Mouse (Mus musculus): ENCODE data around the gene Srebf2. TPM values are rescaled to one million over a fixed set of nuclear protein-coding genes. Genes with fewer than 3 reads are reported as not detected.

Gene Srebf2
- polyA plus RNA-seq, 1 experiment from 2014 or later = 105 TPM

DNA sequence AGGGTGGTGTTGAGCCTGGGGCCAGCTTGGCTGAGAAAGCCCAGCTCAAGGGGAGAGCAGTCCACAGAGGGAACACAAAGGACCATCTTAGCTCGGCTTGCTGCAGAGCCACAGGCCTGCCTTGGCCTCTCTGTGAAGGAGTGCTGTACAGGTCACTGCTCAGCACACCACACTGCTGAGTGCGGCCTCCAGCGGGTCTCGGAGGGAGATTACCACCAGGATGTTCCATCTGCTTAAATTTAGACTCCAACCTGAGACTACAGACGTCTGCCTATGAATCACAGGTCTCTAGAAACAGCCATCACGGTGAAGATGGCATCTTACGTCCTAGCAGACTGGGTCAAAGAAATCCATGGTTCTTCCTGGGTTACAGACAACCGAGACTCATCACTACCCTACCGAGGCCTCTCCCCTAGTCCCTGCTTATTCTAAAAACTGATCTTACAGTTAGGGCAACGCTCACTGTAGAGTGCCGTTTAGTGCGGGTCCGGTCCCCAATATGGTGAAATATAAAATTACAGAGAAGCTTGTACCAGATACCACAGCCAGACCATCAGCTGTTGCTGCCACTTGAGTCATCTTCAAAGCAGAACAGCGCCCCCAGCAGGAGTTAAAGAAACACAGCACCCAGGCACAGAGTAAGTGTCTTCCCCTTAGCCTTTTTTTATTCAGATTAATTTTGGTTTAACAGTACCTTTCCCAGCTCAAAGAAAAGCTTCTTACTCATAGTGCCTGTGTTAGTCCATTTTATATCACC, 74.3 kb downstream of the Srebf2 start:
- ATAC-seq (replicated peaks; ENCODE audit: insufficient number of reproducible peaks, low FRiP score, low TSS enrichment, low read depth) (no peak), DNase-seq (ENCODE audit: low spot score) (no peak)
- Histone ChIP-seq H3K36me3 (replicated peaks; ENCODE audit: control insufficient read depth, insufficient read depth, low read depth, low read length) (no peaks in the 10 kb centered on the region), H3K27ac (replicated peaks; ENCODE audit: low read depth, low read length) (no peak overlapping the region), H3K27me3 (ENCODE audit: control insufficient read depth, insufficient read depth, low read length) (peaks cover 28% of the 10 kb centered on the region), H3K9ac (replicated peaks; ENCODE audit: low read length) (no peak overlapping the region), H3K4me1 (ENCODE audit: control insufficient read depth, insufficient read depth, low read length) (0 out of 2 replicates have a peak, but pooled peaks cover 2% of the 10 kb centered on the region), H3K9me3 (replicated peaks; ENCODE audit: control insufficient read depth, low read length) (no peaks in the 10 kb centered on the region), H3K4me2 (ENCODE audit: low read depth, low read length) (no peak overlapping the region), H3K4me3 (ENCODE audit: low read depth, low read length) (no peak overlapping the region)
- WGBS = 48% methylated on average over 14 of the region's 14 CpGs

DNA sequence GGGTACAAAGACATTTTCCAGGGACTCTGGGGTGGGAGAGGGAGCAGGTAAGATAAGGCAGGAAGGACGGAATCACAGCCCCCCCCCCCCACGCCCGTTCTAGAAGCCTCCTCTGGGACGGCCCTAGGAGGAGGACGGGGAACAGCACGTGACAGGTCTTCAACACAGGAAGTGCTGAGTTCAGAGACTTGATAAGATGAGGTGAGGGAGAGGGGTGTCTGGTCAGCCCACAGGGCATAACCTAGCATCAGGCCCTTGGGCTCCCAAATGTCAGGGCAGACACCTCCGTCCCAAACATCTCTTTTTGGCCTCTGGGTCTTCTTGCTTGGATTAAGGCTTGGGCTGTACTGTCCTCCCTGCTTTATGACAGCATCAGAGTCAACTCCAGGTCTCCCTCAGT, 76.3 kb downstream of the Srebf2 start:
- no peak overlapping the region for H3K9ac ChIP-seq (replicated peaks; ENCODE audit: low read length)
- WGBS = 40% methylated on average over 7 of the region's 7 CpGs
- 0 out of 2 replicates have a peak, but pooled peaks cover 2% of the 10 kb centered on the region for H3K4me1 ChIP-seq (ENCODE audit: control insufficient read depth, insufficient read depth, low read length)
- ATAC-seq (replicated peaks; ENCODE audit: insufficient number of reproducible peaks, low FRiP score, low TSS enrichment, low read depth) (no peak), DNase-seq (ENCODE audit: low spot score) (no peak)
- H3K36me3 ChIP-seq (replicated peaks; ENCODE audit: control insufficient read depth, insufficient read depth, low read depth, low read length) = no peaks in the 10 kb centered on the region
- peaks cover 20% of the 10 kb centered on the region for H3K27me3 ChIP-seq (ENCODE audit: control insufficient read depth, insufficient read depth, low read length)
- H3K9me3 ChIP-seq (replicated peaks; ENCODE audit: control insufficient read depth, low read length) = no peaks in the 10 kb centered on the region
- no peak overlapping the region for H3K27ac ChIP-seq (replicated peaks; ENCODE audit: low read depth, low read length)
- H3K4me3 ChIP-seq (ENCODE audit: low read depth, low read length) = no peak overlapping the region
- no peak overlapping the region for H3K4me2 ChIP-seq (ENCODE audit: low read depth, low read length)

- peak; percentile 60; the same call in 1 of the 2 replicates for ATAC-seq (replicated peaks; ENCODE audit: insufficient number of reproducible peaks, low FRiP score, low TSS enrichment, low read depth)
- H3K27ac ChIP-seq (replicated peaks; ENCODE audit: low read depth, low read length) = no peak within 1 kb of the TSS
- H3K36me3 ChIP-seq (replicated peaks; ENCODE audit: control insufficient read depth, insufficient read depth, low read depth, low read length) = no peaks in the 10 kb centered on the region
- peaks cover 20% of the 10 kb centered on the region for H3K27me3 ChIP-seq (ENCODE audit: control insufficient read depth, insufficient read depth, low read length)
- peak within 1 kb of the TSS; percentile 34 for H3K9ac ChIP-seq (replicated peaks; ENCODE audit: low read length)
- H3K4me2 ChIP-seq (ENCODE audit: low read depth, low read length) = peak within 1 kb of the TSS; percentile 63
- 0 out of 2 replicates have a peak, but pooled peaks cover 2% of the 10 kb centered on the region for H3K4me1 ChIP-seq (ENCODE audit: control insufficient read depth, insufficient read depth, low read length)
- peak within 1 kb of the TSS; percentile 29 for H3K4me3 ChIP-seq (ENCODE audit: low read depth, low read length)
- WGBS = 2% methylated on average over 39 of the region's 44 CpGs
- DNase-seq (ENCODE audit: low spot score) = no peak
- no peaks in the 10 kb centered on the region for H3K9me3 ChIP-seq (replicated peaks; ENCODE audit: control insufficient read depth, low read length)
These were observed 76.9 kb downstream of the Srebf2 start, which contains the start of gene Tnfrsf13c for GRCm38 (mm10) chr15:82223657-82224601. Gene Tnfrsf13c, minus strand, starts transcription at chr15:82224369.

DNA sequence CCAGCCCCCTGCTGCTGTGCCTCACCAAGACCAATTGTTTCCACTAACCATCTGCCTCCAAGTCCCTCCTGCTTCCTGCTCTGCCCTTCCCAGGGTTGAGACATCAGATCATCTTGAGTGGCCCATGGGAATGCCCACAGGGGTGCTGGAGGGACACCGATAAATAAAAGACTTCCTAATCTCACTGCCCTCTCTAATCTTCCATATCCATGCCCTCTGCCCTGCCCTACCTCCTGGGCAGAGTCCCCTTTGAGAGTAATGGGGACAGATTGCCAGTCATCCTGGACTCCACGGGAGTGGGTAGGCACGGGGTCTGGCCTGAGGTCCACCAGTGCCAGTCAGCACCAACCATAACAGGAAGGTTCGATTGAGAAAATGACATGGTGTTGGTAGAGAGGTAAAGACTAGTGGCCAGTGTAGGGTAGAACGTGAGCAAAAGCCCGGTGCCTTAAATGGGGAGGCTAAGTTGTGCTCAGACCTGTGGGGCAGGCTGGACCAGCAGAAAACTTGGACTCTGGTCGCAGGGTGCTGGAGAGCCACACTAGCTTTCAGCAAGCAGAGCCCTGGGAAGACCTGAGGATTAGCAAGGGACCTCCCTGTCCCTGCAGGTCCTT, 77.7 kb downstream of the Srebf2 start:
- Histone ChIP-seq H3K4me2 (ENCODE audit: low read depth, low read length) (no peak overlapping the region), H3K9me3 (replicated peaks; ENCODE audit: control insufficient read depth, low read length) (no peaks in the 10 kb centered on the region), H3K27me3 (ENCODE audit: control insufficient read depth, insufficient read depth, low read length) (peaks cover 20% of the 10 kb centered on the region), H3K27ac (replicated peaks; ENCODE audit: low read depth, low read length) (no peak overlapping the region), H3K9ac (replicated peaks; ENCODE audit: low read length) (no peak overlapping the region), H3K4me1 (ENCODE audit: control insufficient read depth, insufficient read depth, low read length) (0 out of 2 replicates have a peak, but pooled peaks cover 2% of the 10 kb centered on the region), H3K36me3 (replicated peaks; ENCODE audit: control insufficient read depth, insufficient read depth, low read depth, low read length) (no peaks in the 10 kb centered on the region), H3K4me3 (ENCODE audit: low read depth, low read length) (no peak overlapping the region)
- 34% methylated on average over 7 of the region's 7 CpGs for WGBS
- no peak for ATAC-seq (replicated peaks; ENCODE audit: insufficient number of reproducible peaks, low FRiP score, low TSS enrichment, low read depth)
- no peak for DNase-seq (ENCODE audit: low spot score)

DNA sequence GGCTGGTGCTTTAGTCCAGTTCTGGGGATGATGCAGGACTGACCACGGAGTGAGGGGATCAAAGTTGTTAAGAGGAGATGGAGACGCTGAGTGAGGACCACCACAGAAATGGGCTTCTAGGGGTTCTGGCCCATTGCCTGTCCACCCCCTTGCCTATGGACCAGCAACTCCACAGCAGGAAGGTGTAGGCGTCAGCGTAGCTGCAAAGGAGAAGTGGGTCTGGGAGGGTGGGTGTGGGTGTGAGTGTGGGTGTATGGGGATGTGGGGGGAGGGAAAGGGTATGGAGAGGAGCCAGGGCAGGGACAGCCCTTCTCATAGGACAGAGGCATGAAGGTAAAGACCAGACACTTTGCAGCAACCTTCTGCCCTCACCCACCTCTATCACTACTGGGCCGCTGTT, 78.8 kb downstream of the Srebf2 start:
- Histone ChIP-seq H3K4me2 (ENCODE audit: low read depth, low read length) (no peak overlapping the region), H3K27ac (replicated peaks; ENCODE audit: low read depth, low read length) (no peak overlapping the region), H3K4me3 (ENCODE audit: low read depth, low read length) (no peak overlapping the region), H3K4me1 (ENCODE audit: control insufficient read depth, insufficient read depth, low read length) (peaks cover 2% of the 10 kb centered on the region; the same call in 1 of the 2 replicates), H3K36me3 (replicated peaks; ENCODE audit: control insufficient read depth, insufficient read depth, low read depth, low read length) (no peaks in the 10 kb centered on the region), H3K9me3 (replicated peaks; ENCODE audit: control insufficient read depth, low read length) (no peaks in the 10 kb centered on the region), H3K9ac (replicated peaks; ENCODE audit: low read length) (no peak overlapping the region), H3K27me3 (ENCODE audit: control insufficient read depth, insufficient read depth, low read length) (peaks cover 20% of the 10 kb centered on the region)
- ATAC-seq (replicated peaks; ENCODE audit: insufficient number of reproducible peaks, low FRiP score, low TSS enrichment, low read depth) = no peak
- 90% methylated on average over 5 of the region's 5 CpGs for WGBS
- DNase-seq (ENCODE audit: low spot score) = no peak

DNA sequence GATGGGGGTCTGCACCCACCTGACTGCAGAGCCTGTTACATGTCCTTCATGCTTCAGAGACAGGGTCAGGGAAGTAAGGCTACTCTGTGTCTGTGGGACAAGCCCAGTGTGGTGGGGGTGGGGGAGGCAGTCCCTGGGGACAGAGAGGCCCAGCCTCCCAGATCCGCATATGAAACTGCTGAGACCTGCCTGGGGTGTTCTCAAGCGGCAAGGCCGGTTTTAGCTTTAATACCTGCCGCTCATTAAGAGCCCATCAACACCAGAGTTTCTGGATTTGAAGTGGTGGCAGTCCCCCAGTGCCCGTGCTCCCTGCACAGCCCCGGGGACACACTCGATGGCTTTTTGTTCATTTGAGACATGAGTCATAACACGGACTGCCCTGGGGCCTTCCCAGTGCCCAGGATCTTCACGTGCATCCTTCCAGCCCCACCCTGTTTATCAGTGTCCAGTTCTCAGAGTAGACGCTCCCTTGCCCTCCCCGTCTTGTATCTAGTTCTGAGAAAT, 82.6 kb downstream of the Srebf2 start:
- 39% methylated on average over 11 of the region's 11 CpGs for WGBS
- no peak for DNase-seq (ENCODE audit: low spot score)

GRCm38 (mm10) chr15:82230098-82230611, 83.2 kb downstream of the Srebf2 start:
- 64% methylated on average over 6 of the region's 6 CpGs for WGBS
- DNase-seq (ENCODE audit: low spot score) (no peak), ATAC-seq (replicated peaks; ENCODE audit: insufficient number of reproducible peaks, low FRiP score, low TSS enrichment, low read depth) (no peak)
- H3K36me3 ChIP-seq (replicated peaks; ENCODE audit: control insufficient read depth, insufficient read depth, low read depth, low read length) = no peaks in the 10 kb centered on the region
- H3K9ac ChIP-seq (replicated peaks; ENCODE audit: low read length) = no peak overlapping the region
- H3K9me3 ChIP-seq (replicated peaks; ENCODE audit: control insufficient read depth, low read length) = no peaks in the 10 kb centered on the region
- no peaks in the 10 kb centered on the region; the same call in 1 of the 2 replicates for H3K4me1 ChIP-seq (ENCODE audit: control insufficient read depth, insufficient read depth, low read length)
- H3K27me3 ChIP-seq (ENCODE audit: control insufficient read depth, insufficient read depth, low read length) = peaks cover 4% of the 10 kb centered on the region; the same call in 1 of the 2 replicates
- H3K4me2 ChIP-seq (ENCODE audit: low read depth, low read length) = no peak overlapping the region
- no peak overlapping the region for H3K27ac ChIP-seq (replicated peaks; ENCODE audit: low read depth, low read length)
- H3K4me3 ChIP-seq (ENCODE audit: low read depth, low read length) = no peak overlapping the region

More for the DNA sequence above, 82.6 kb downstream of the Srebf2 start:
- Histone ChIP-seq H3K9ac (replicated peaks; ENCODE audit: low read length) (no peak overlapping the region), H3K4me2 (ENCODE audit: low read depth, low read length) (no peak overlapping the region), H3K36me3 (replicated peaks; ENCODE audit: control insufficient read depth, insufficient read depth, low read depth, low read length) (no peaks in the 10 kb centered on the region), H3K27ac (replicated peaks; ENCODE audit: low read depth, low read length) (no peak overlapping the region), H3K4me3 (ENCODE audit: low read depth, low read length) (no peak overlapping the region), H3K4me1 (ENCODE audit: control insufficient read depth, insufficient read depth, low read length) (no peaks in the 10 kb centered on the region; the same call in 1 of the 2 replicates), H3K9me3 (replicated peaks; ENCODE audit: control insufficient read depth, low read length) (no peaks in the 10 kb centered on the region), H3K27me3 (ENCODE audit: control insufficient read depth, insufficient read depth, low read length) (peaks cover 9% of the 10 kb centered on the region)
- ATAC-seq (replicated peaks; ENCODE audit: insufficient number of reproducible peaks, low FRiP score, low TSS enrichment, low read depth) = 0 out of 2 replicates have a peak, but pooled peaks have one; percentile 50

Data from embryonic facial prominence, embryonic 11.5 days (tissue).